Mouse (Mus musculus): Measurements from ENCODE around the gene Ppp4c. TPM values are rescaled to one million over a fixed set of nuclear protein-coding genes. Genes with fewer than 3 reads are reported as not detected.

The Ppp4c gene
- polyA plus RNA-seq, 1 experiment from 2014 or later, result 146 TPM

- H3K9ac ChIP-seq (ENCODE audit: low read length), result no peak overlapping the region
- no peak overlapping the region for H3K4me3 ChIP-seq (ENCODE audit: control insufficient read depth in 1 of 2, insufficient read depth in 1 of 2, low read depth in 1 of 2, low read length in 2 of 2)
- H3K4me2 ChIP-seq (ENCODE audit: low read length), result no peak overlapping the region
- no peak for ATAC-seq (ENCODE audit: insufficient number of reproducible peaks, insufficient read depth, low FRiP score, low read depth)
- H3K4me1 ChIP-seq (ENCODE audit: control insufficient read depth in 2 of 2, insufficient read depth in 2 of 2, low read length in 2 of 2), result peaks cover 4 to 12% of the 10 kb centered on the region in 2 experiments; a peak in 3 of 4 replicates
- no peak overlapping the region for H3K27ac ChIP-seq (replicated peaks in 1 of 2; ENCODE audit: control insufficient read depth in 1 of 2, insufficient read depth in 1 of 2, low read depth in 2 of 2, low read length in 2 of 2)
- no peaks in the 10 kb centered on the region for H3K9me3 ChIP-seq (ENCODE audit: control insufficient read depth, low read length)
- H3K27me3 ChIP-seq (ENCODE audit: control insufficient read depth, insufficient read depth, low read length), result no peaks in the 10 kb centered on the region
- peaks cover 72% of the 10 kb centered on the region for H3K36me3 ChIP-seq (ENCODE audit: control insufficient read depth, insufficient read depth, low read length)
- WGBS, result 91% methylated on average over 14 of the region's 14 CpGs
Measured at GRCm38 (mm10) chr7:126786142-126786541, 6.2 kb downstream of the Ppp4c start.

GRCm38 (mm10) chr7:126785056-126785455 is 7.2 kb downstream of the Ppp4c start:
- peaks cover 10 to 15% of the 10 kb centered on the region in 2 experiments for H3K4me1 ChIP-seq (ENCODE audit: control insufficient read depth in 2 of 2, insufficient read depth in 2 of 2, low read length in 2 of 2)
- no peak overlapping the region for H3K9ac ChIP-seq (ENCODE audit: low read length)
- H3K9me3 ChIP-seq (ENCODE audit: control insufficient read depth, low read length), result no peaks in the 10 kb centered on the region
- H3K4me2 ChIP-seq (ENCODE audit: low read length), result no peak overlapping the region
- peaks cover 66% of the 10 kb centered on the region for H3K36me3 ChIP-seq (ENCODE audit: control insufficient read depth, insufficient read depth, low read length)
- no peak overlapping the region for H3K4me3 ChIP-seq (ENCODE audit: control insufficient read depth in 1 of 2, insufficient read depth in 1 of 2, low read depth in 1 of 2, low read length in 2 of 2)
- no peak for ATAC-seq (ENCODE audit: insufficient number of reproducible peaks, insufficient read depth, low FRiP score, low read depth)
- WGBS, result 52% methylated on average over 4 of the region's 4 CpGs
- no peak overlapping the region for H3K27ac ChIP-seq (replicated peaks in 1 of 2; ENCODE audit: control insufficient read depth in 1 of 2, insufficient read depth in 1 of 2, low read depth in 2 of 2, low read length in 2 of 2)
- no peaks in the 10 kb centered on the region for H3K27me3 ChIP-seq (ENCODE audit: control insufficient read depth, insufficient read depth, low read length)

- Histone ChIP-seq H3K9ac (ENCODE audit: low read length) (no peak overlapping the region), H3K9me3 (ENCODE audit: control insufficient read depth, low read length) (no peaks in the 10 kb centered on the region), H3K4me1 (ENCODE audit: control insufficient read depth in 2 of 2, insufficient read depth in 2 of 2, low read length in 2 of 2) (peaks cover 10 to 19% of the 10 kb centered on the region in 2 experiments), H3K4me2 (ENCODE audit: low read length) (no peak overlapping the region), H3K27ac (replicated peaks in 1 of 2; ENCODE audit: control insufficient read depth in 1 of 2, insufficient read depth in 1 of 2, low read depth in 2 of 2, low read length in 2 of 2) (no peak overlapping the region), H3K36me3 (ENCODE audit: control insufficient read depth, insufficient read depth, low read length) (peaks cover 60% of the 10 kb centered on the region), H3K27me3 (ENCODE audit: control insufficient read depth, insufficient read depth, low read length) (no peaks in the 10 kb centered on the region), H3K4me3 (ENCODE audit: control insufficient read depth in 1 of 2, insufficient read depth in 1 of 2, low read depth in 1 of 2, low read length in 2 of 2) (no peak overlapping the region)
- ATAC-seq (ENCODE audit: insufficient number of reproducible peaks, insufficient read depth, low FRiP score, low read depth), result no peak
- WGBS, result 74% methylated on average over 7 of the region's 7 CpGs
Measured at GRCm38 (mm10) chr7:126784469-126784868, 7.8 kb downstream of the Ppp4c start.

GRCm38 (mm10) chr7:126782693-126783092 is 9.6 kb downstream of the Ppp4c start:
- no peak overlapping the region for H3K4me2 ChIP-seq (ENCODE audit: low read length)
- H3K27ac ChIP-seq (replicated peaks in 1 of 2; ENCODE audit: control insufficient read depth in 1 of 2, insufficient read depth in 1 of 2, low read depth in 2 of 2, low read length in 2 of 2), result no peak overlapping the region
- WGBS, result 76% methylated on average over 13 of the region's 13 CpGs
- no peak overlapping the region for H3K9ac ChIP-seq (ENCODE audit: low read length)
- ATAC-seq (ENCODE audit: insufficient number of reproducible peaks, insufficient read depth, low FRiP score, low read depth), result no peak
- peaks cover 12 to 25% of the 10 kb centered on the region in 2 experiments for H3K4me1 ChIP-seq (ENCODE audit: control insufficient read depth in 2 of 2, insufficient read depth in 2 of 2, low read length in 2 of 2)
- H3K9me3 ChIP-seq (ENCODE audit: control insufficient read depth, low read length), result no peaks in the 10 kb centered on the region
- H3K27me3 ChIP-seq (ENCODE audit: control insufficient read depth, insufficient read depth, low read length), result no peaks in the 10 kb centered on the region
- peaks cover 54% of the 10 kb centered on the region for H3K36me3 ChIP-seq (ENCODE audit: control insufficient read depth, insufficient read depth, low read length)
- H3K4me3 ChIP-seq (ENCODE audit: control insufficient read depth in 1 of 2, insufficient read depth in 1 of 2, low read depth in 1 of 2, low read length in 2 of 2), result no peak overlapping the region

GRCm38 (mm10) chr7:126781661-126782370 is 10.5 kb downstream of the Ppp4c start:
- H3K4me2 ChIP-seq (ENCODE audit: low read length), result no peak overlapping the region
- no peak for ATAC-seq (ENCODE audit: insufficient number of reproducible peaks, insufficient read depth, low FRiP score, low read depth)
- H3K4me3 ChIP-seq (ENCODE audit: control insufficient read depth in 1 of 2, insufficient read depth in 1 of 2, low read depth in 1 of 2, low read length in 2 of 2), result no peak overlapping the region
- no peaks in the 10 kb centered on the region for H3K9me3 ChIP-seq (ENCODE audit: control insufficient read depth, low read length)
- H3K27ac ChIP-seq (replicated peaks in 1 of 2; ENCODE audit: control insufficient read depth in 1 of 2, insufficient read depth in 1 of 2, low read depth in 2 of 2, low read length in 2 of 2), result no peak overlapping the region
- 41% methylated on average over 11 of the region's 11 CpGs for WGBS
- H3K4me1 ChIP-seq (ENCODE audit: control insufficient read depth in 2 of 2, insufficient read depth in 2 of 2, low read length in 2 of 2), result peaks cover 16 to 31% of the 10 kb centered on the region in 2 experiments
- H3K27me3 ChIP-seq (ENCODE audit: control insufficient read depth, insufficient read depth, low read length), result no peaks in the 10 kb centered on the region
- H3K36me3 ChIP-seq (ENCODE audit: control insufficient read depth, insufficient read depth, low read length), result peaks cover 46% of the 10 kb centered on the region
- peak overlapping the region; percentile 75; the same call in 1 of the 2 replicates for H3K9ac ChIP-seq (ENCODE audit: low read length)

GRCm38 (mm10) chr7:126780971-126781635 is 11.2 kb downstream of the Ppp4c start, which contains the start of gene Tbx6:
Gene Tbx6 (plus strand): TSS chr7:126781483.
- Histone ChIP-seq H3K27ac (replicated peaks in 1 of 2; ENCODE audit: control insufficient read depth in 1 of 2, insufficient read depth in 1 of 2, low read depth in 2 of 2, low read length in 2 of 2) (peak within 1 kb of the TSS in 1 of 2 experiments; percentile 50; a peak in 2 of 4 replicates), H3K27me3 (ENCODE audit: control insufficient read depth, insufficient read depth, low read length) (no peaks in the 10 kb centered on the region), H3K4me1 (ENCODE audit: control insufficient read depth in 2 of 2, insufficient read depth in 2 of 2, low read length in 2 of 2) (peaks cover 18 to 34% of the 10 kb centered on the region in 2 experiments), H3K4me3 (ENCODE audit: control insufficient read depth in 1 of 2, insufficient read depth in 1 of 2, low read depth in 1 of 2, low read length in 2 of 2) (peak within 1 kb of the TSS; percentile 45 to 49), H3K4me2 (ENCODE audit: low read length) (peak within 1 kb of the TSS; percentile 91), H3K36me3 (ENCODE audit: control insufficient read depth, insufficient read depth, low read length) (peaks cover 39% of the 10 kb centered on the region), H3K9ac (ENCODE audit: low read length) (peak within 1 kb of the TSS; percentile 75), H3K9me3 (ENCODE audit: control insufficient read depth, low read length) (no peaks in the 10 kb centered on the region)
- WGBS, result 8% methylated on average over 22 of the region's 22 CpGs
- ATAC-seq (ENCODE audit: insufficient number of reproducible peaks, insufficient read depth, low FRiP score, low read depth), result no peak

- H3K27me3 ChIP-seq (ENCODE audit: control insufficient read depth, insufficient read depth, low read length), result no peaks in the 10 kb centered on the region
- peaks cover 21 to 38% of the 10 kb centered on the region in 2 experiments for H3K4me1 ChIP-seq (ENCODE audit: control insufficient read depth in 2 of 2, insufficient read depth in 2 of 2, low read length in 2 of 2)
- no peaks in the 10 kb centered on the region for H3K9me3 ChIP-seq (ENCODE audit: control insufficient read depth, low read length)
- H3K9ac ChIP-seq (ENCODE audit: low read length), result peak overlapping the region; percentile 75
- peak overlapping the region; percentile 45 to 49 for H3K4me3 ChIP-seq (ENCODE audit: control insufficient read depth in 1 of 2, insufficient read depth in 1 of 2, low read depth in 1 of 2, low read length in 2 of 2)
- H3K27ac ChIP-seq (replicated peaks in 1 of 2; ENCODE audit: control insufficient read depth in 1 of 2, insufficient read depth in 1 of 2, low read depth in 2 of 2, low read length in 2 of 2), result peak overlapping the region; percentile 50 to 56; a peak in 2 of 4 replicates
- peak overlapping the region; percentile 91 for H3K4me2 ChIP-seq (ENCODE audit: low read length)
- ATAC-seq (ENCODE audit: insufficient number of reproducible peaks, insufficient read depth, low FRiP score, low read depth), result peak; percentile 44; the same call in 1 of the 2 replicates
- under 1% methylated on average over 21 of the region's 21 CpGs for WGBS
- peaks cover 37% of the 10 kb centered on the region for H3K36me3 ChIP-seq (ENCODE audit: control insufficient read depth, insufficient read depth, low read length)
Measured at GRCm38 (mm10) chr7:126779983-126780970, 12.0 kb downstream of the Ppp4c start.
